Mouse (Mus musculus): Measurements from ENCODE around the gene U2af2.
"Not testable (repeated sequence)": the region's sequence is repeated elsewhere in the genome, so short reads cannot be mapped to it uniquely, and the experiment has no call there.

U2af2 gene

GRCm38 (mm10) chr7:5079365-5080009 lies 17.5 kb downstream of the U2af2 start:
- not testable (repeated sequence) for DNase-seq

- DNase-seq, result peak; percentile 97
Observed at GRCm38 (mm10) chr7:5080010-5080751, 18.2 kb downstream of the U2af2 start, which contains the start of gene Epn1. TSS of gene Epn1 (plus strand) at chr7:5080235.

GRCm38 (mm10) chr7:5080815-5081214 lies 18.9 kb downstream of the U2af2 start:
- no peak for DNase-seq

- DNase-seq, result no peak
Observed at GRCm38 (mm10) chr7:5081241-5081640, 19.3 kb downstream of the U2af2 start.

- DNase-seq, result no peak
Observed at GRCm38 (mm10) chr7:5081939-5082338, 20.0 kb downstream of the U2af2 start.

GRCm38 (mm10) chr7:5083325-5084105 lies 21.6 kb downstream of the U2af2 start:
- peak; percentile 71 to 78 for DNase-seq

- DNase-seq, result no peak
Observed at GRCm38 (mm10) chr7:5085512-5085911, 23.6 kb downstream of the U2af2 start.

GRCm38 (mm10) chr7:5086921-5087440 lies 25.0 kb downstream of the U2af2 start:
- no peak for DNase-seq

GRCm38 (mm10) chr7:5087886-5088285 lies 25.9 kb downstream of the U2af2 start:
- no peak for DNase-seq

- no peak for DNase-seq
Observed at GRCm38 (mm10) chr7:5089853-5090252, 27.9 kb downstream of the U2af2 start.

GRCm38 (mm10) chr7:5091008-5091728 lies 29.2 kb downstream of the U2af2 start:
- no peak for DNase-seq

GRCm38 (mm10) chr7:5092381-5092780 lies 30.4 kb downstream of the U2af2 start:
- DNase-seq, result no peak

- no peak for DNase-seq
Observed at GRCm38 (mm10) chr7:5092831-5093510, 31.0 kb downstream of the U2af2 start.

GRCm38 (mm10) chr7:5098769-5099168 lies 36.8 kb downstream of the U2af2 start:
- DNase-seq, result no peak

- DNase-seq, result no peak
Observed at GRCm38 (mm10) chr7:5099796-5100195, 37.9 kb downstream of the U2af2 start.

- peak; percentile 69 to 75 for DNase-seq
Observed at GRCm38 (mm10) chr7:5101066-5101663, 39.2 kb downstream of the U2af2 start.

- DNase-seq, result no peak
Observed at GRCm38 (mm10) chr7:5102564-5102963, 40.6 kb downstream of the U2af2 start.

- no peak for DNase-seq
Observed at GRCm38 (mm10) chr7:5108272-5108671, 46.3 kb downstream of the U2af2 start.

GRCm38 (mm10) chr7:5109301-5109700 lies 47.4 kb downstream of the U2af2 start:
- no peak for DNase-seq

- no peak for DNase-seq
Observed at GRCm38 (mm10) chr7:5112701-5113100, 50.8 kb downstream of the U2af2 start.

GRCm38 (mm10) chr7:5116850-5117249 lies 54.9 kb downstream of the U2af2 start, which contains the start of gene Rfpl4:
TSS of gene Rfpl4 (minus strand) at chr7:5116950.
- DNase-seq, result no peak

- DNase-seq, result no peak
Observed at GRCm38 (mm10) chr7:5125078-5125477, 63.1 kb downstream of the U2af2 start.

Data from B cell, adult 2 months (primary cell).